Mouse (Mus musculus): ENCODE results near the gene Vasn. TPM values are rescaled to one million over a fixed set of nuclear protein-coding genes. Genes with fewer than 3 reads are reported as not detected.

The Vasn gene
- total RNA-seq, 2 experiments from 2014 or later, result 5.7 to 6.2 TPM

- no peak overlapping the region for H3K27ac ChIP-seq
- no peak for TF ChIP-seq CTCF (conservative IDR thresholded peaks at IDR 0.05)
- no peak overlapping the region for H3K4me3 ChIP-seq
- DNase-seq (ENCODE audit: low spot score in 2 of 2), result no peak
Observed at GRCm38 (mm10) chr16:4599616-4600015, 40.1 kb upstream of the Vasn start.

- Histone ChIP-seq H3K27ac (no peak overlapping the region), H3K4me3 (no peak overlapping the region)
- no peak for TF ChIP-seq CTCF (conservative IDR thresholded peaks at IDR 0.05)
- no peak for DNase-seq (ENCODE audit: low spot score in 2 of 2)
Observed at GRCm38 (mm10) chr16:4600701-4601310, 38.9 kb upstream of the Vasn start.

- no peak for TF ChIP-seq CTCF (conservative IDR thresholded peaks at IDR 0.05)
- Histone ChIP-seq H3K4me3 (no peak overlapping the region), H3K27ac (no peak overlapping the region)
- no peak for DNase-seq (ENCODE audit: low spot score in 2 of 2)
Observed at GRCm38 (mm10) chr16:4602189-4602588, 37.6 kb upstream of the Vasn start.

GRCm38 (mm10) chr16:4602766-4603452 is 36.8 kb upstream of the Vasn start:
- H3K27ac ChIP-seq, result no peak overlapping the region
- H3K4me3 ChIP-seq, result no peak overlapping the region
- no peak for DNase-seq (ENCODE audit: low spot score in 2 of 2)
- TF ChIP-seq CTCF (conservative IDR thresholded peaks at IDR 0.05), result no peak

GRCm38 (mm10) chr16:4603453-4603837 is 36.3 kb upstream of the Vasn start:
- TF ChIP-seq CTCF (conservative IDR thresholded peaks at IDR 0.05), result no peak
- Histone ChIP-seq H3K27ac (no peak overlapping the region), H3K4me3 (no peak overlapping the region)
- DNase-seq (ENCODE audit: low spot score in 2 of 2), result no peak

- no peak overlapping the region for H3K4me3 ChIP-seq
- TF ChIP-seq CTCF (conservative IDR thresholded peaks at IDR 0.05), result no peak
- no peak overlapping the region for H3K27ac ChIP-seq
- DNase-seq (ENCODE audit: low spot score in 2 of 2), result no peak
Observed at GRCm38 (mm10) chr16:4604293-4604837, 35.4 kb upstream of the Vasn start.

- Histone ChIP-seq H3K27ac (peak overlapping the region; percentile 3; the same call in 1 of the 2 replicates), H3K4me3 (no peak overlapping the region)
- DNase-seq (ENCODE audit: low spot score in 2 of 2), result no peak
- no peak for TF ChIP-seq CTCF (conservative IDR thresholded peaks at IDR 0.05)
Observed at GRCm38 (mm10) chr16:4605514-4606131, 34.1 kb upstream of the Vasn start.

- TF ChIP-seq CTCF (conservative IDR thresholded peaks at IDR 0.05), result peak; percentile 74
- Histone ChIP-seq H3K27ac (peak overlapping the region; percentile 3), H3K4me3 (no peak overlapping the region)
- DNase-seq (ENCODE audit: low spot score in 2 of 2), result no peak
Observed at GRCm38 (mm10) chr16:4606431-4607084, 33.2 kb upstream of the Vasn start.

- peak; percentile 80 to 83 for DNase-seq (ENCODE audit: low spot score in 2 of 2)
- peak overlapping the region; percentile 3; the same call in 1 of the 2 replicates for H3K27ac ChIP-seq
- no peak overlapping the region for H3K4me3 ChIP-seq
- TF ChIP-seq CTCF (conservative IDR thresholded peaks at IDR 0.05), result peak; percentile 98; the same call in 1 of the 2 replicates
Observed at GRCm38 (mm10) chr16:4607818-4608531, 31.8 kb upstream of the Vasn start.

- H3K4me3 ChIP-seq, result no peak overlapping the region
- H3K27ac ChIP-seq, result no peak overlapping the region
- TF ChIP-seq CTCF (conservative IDR thresholded peaks at IDR 0.05), result no peak
- DNase-seq (ENCODE audit: low spot score in 2 of 2), result no peak
Observed at GRCm38 (mm10) chr16:4608532-4609059, 31.1 kb upstream of the Vasn start.

- no peak overlapping the region for H3K4me3 ChIP-seq
- DNase-seq (ENCODE audit: low spot score in 2 of 2), result no peak
- no peak overlapping the region for H3K27ac ChIP-seq
- no peak for TF ChIP-seq CTCF (conservative IDR thresholded peaks at IDR 0.05)
Observed at GRCm38 (mm10) chr16:4611193-4611592, 28.5 kb upstream of the Vasn start.

- H3K4me3 ChIP-seq, result no peak overlapping the region
- DNase-seq (ENCODE audit: low spot score in 2 of 2), result no peak
- H3K27ac ChIP-seq, result no peak overlapping the region
- TF ChIP-seq CTCF (conservative IDR thresholded peaks at IDR 0.05), result peak; percentile 57
Observed at GRCm38 (mm10) chr16:4611676-4612075, 28.1 kb upstream of the Vasn start.
